Mouse (Mus musculus) heart, postnatal 10 days (tissue): ENCODE measurements around the gene Bcl7b. TPM values are rescaled to one million over a fixed set of nuclear protein-coding genes. Genes with fewer than 3 reads are reported as not detected.

ENCODE experiments used
- DNase-seq, 2 experiments: peaks; one replicate each; pipeline ENCODE4 v3.0.0; 2021
- intact Hi-C: fragments of 180-260 bp; cut with DNase I; formaldehyde crosslinking; loops from one replicate; pipeline ENCODE4 v1.15.1; 2025
- total RNA-seq, 2 experiments: library from RNA; stranded (reverse); gene quantifications; 2 replicates each; pipeline ENCODE4 v1.2.3; 2021

The Bcl7b gene
- 10 to 100 TPM; 33.5 to 35.8 TPM for total RNA-seq

- intact Hi-C loops, result loop anchor here (1.0 kb wide), 1 partner anchor 18 kb away; no protein-coding TSS in a partner anchor
- peak; percentile 98 for DNase-seq
Observed at GRCm38 (mm10) chr5:135168063-135169062, at the start of gene Bcl7b. Gene Bcl7b (plus strand): TSS chr5:135168283.

GRCm38 (mm10) chr5:135118589-135119081 is 49.4 kb upstream of the Bcl7b start:
- peak; percentile 66 to 78 for DNase-seq
- intact Hi-C loops, result loop anchor here (1.0 kb wide), 2 partner anchors 73 to 168 kb away; no protein-coding TSS in a partner anchor

GRCm38 (mm10) chr5:135120753-135121152 is 47.3 kb upstream of the Bcl7b start:
- intact Hi-C loops, result no loop called here
- no peak for DNase-seq

- intact Hi-C loops, result no loop called here
- no peak for DNase-seq
Observed at GRCm38 (mm10) chr5:135126121-135126520, 42.0 kb upstream of the Bcl7b start.

GRCm38 (mm10) chr5:135127669-135128068 is 40.4 kb upstream of the Bcl7b start:
- no peak for DNase-seq
- intact Hi-C loops, result no loop called here

- intact Hi-C loops, result no loop called here
- DNase-seq, result no peak
Observed at GRCm38 (mm10) chr5:135129747-135130146, 38.3 kb upstream of the Bcl7b start.

GRCm38 (mm10) chr5:135133736-135134405 is 34.2 kb upstream of the Bcl7b start:
- intact Hi-C loops, result no loop called here

GRCm38 (mm10) chr5:135134534-135134933 is 33.5 kb upstream of the Bcl7b start:
- DNase-seq, result peak; percentile 23 to 42
- intact Hi-C loops, result no loop called here

More at GRCm38 (mm10) chr5:135133736-135134405, 34.2 kb upstream of the Bcl7b start:
- DNase-seq, result peak in 1 of 2 experiments; percentile 14

GRCm38 (mm10) chr5:135139881-135140280 is 28.2 kb upstream of the Bcl7b start:
- intact Hi-C loops, result no loop called here
- no peak for DNase-seq

- no peak for DNase-seq
- intact Hi-C loops, result no loop called here
Observed at GRCm38 (mm10) chr5:135144469-135144868, 23.6 kb upstream of the Bcl7b start.

GRCm38 (mm10) chr5:135145532-135145931 is 22.6 kb upstream of the Bcl7b start:
- no peak for DNase-seq
- intact Hi-C loops, result no loop called here

- intact Hi-C loops, result no loop called here
- DNase-seq, result no peak
Observed at GRCm38 (mm10) chr5:135145955-135146354, 22.1 kb upstream of the Bcl7b start.

- DNase-seq, result no peak
- intact Hi-C loops, result loop anchor here (2.0 kb wide), 1 partner anchor 40 kb away; no protein-coding TSS in a partner anchor
Observed at GRCm38 (mm10) chr5:135148715-135149052, 19.4 kb upstream of the Bcl7b start.

GRCm38 (mm10) chr5:135149053-135149819 is 18.8 kb upstream of the Bcl7b start, which contains the start of gene Tbl2:
Gene Tbl2 (plus strand): TSS chr5:135149657.
- peak; percentile 99 to 100 for DNase-seq
- intact Hi-C loops, result loop anchor here (2.0 kb wide), 1 partner anchor 40 kb away; no protein-coding TSS in a partner anchor

GRCm38 (mm10) chr5:135149820-135150178 is 18.3 kb upstream of the Bcl7b start:
- intact Hi-C loops, result loop anchor here (2.0 kb wide), 2 partner anchors 17 to 39 kb away; no protein-coding TSS in a partner anchor
- DNase-seq, result no peak

- intact Hi-C loops, result no loop called here
- no peak for DNase-seq
Observed at GRCm38 (mm10) chr5:135156496-135156895, 11.6 kb upstream of the Bcl7b start.

- DNase-seq, result peak; percentile 25 to 32
Observed at GRCm38 (mm10) chr5:135161221-135161620, 6.9 kb upstream of the Bcl7b start.

GRCm38 (mm10) chr5:135161650-135162049 is 6.4 kb upstream of the Bcl7b start:
- DNase-seq, result no peak
- intact Hi-C loops, result no loop called here

More at GRCm38 (mm10) chr5:135161221-135161620, 6.9 kb upstream of the Bcl7b start:
- intact Hi-C loops, result no loop called here

GRCm38 (mm10) chr5:135162361-135162760 is 5.7 kb upstream of the Bcl7b start:
- DNase-seq, result no peak
- intact Hi-C loops, result no loop called here

GRCm38 (mm10) chr5:135162821-135163220 is 5.3 kb upstream of the Bcl7b start:
- intact Hi-C loops, result no loop called here
- DNase-seq, result no peak
